Mouse (Mus musculus): ENCODE measurements around the gene Anapc2. TPM values are rescaled to one million over a fixed set of nuclear protein-coding genes. Genes with fewer than 3 reads are reported as not detected.
A peak's percentile ranks its signal among the peaks of the same experiment; 100 is the strongest.

Gene Anapc2
- polyA plus RNA-seq, 1 experiment from 2014 or later: 134 TPM

- no peak overlapping the region for H3K4me2 ChIP-seq (replicated peaks)
- H3K4me3 ChIP-seq (replicated peaks): no peak overlapping the region
- WGBS: 77% methylated on average over 7 of the region's 7 CpGs
- H3K9ac ChIP-seq: no peak overlapping the region
- peaks cover 11% of the 10 kb centered on the region; the same call in 1 of the 2 replicates for H3K27me3 ChIP-seq
- no peaks in the 10 kb centered on the region for H3K9me3 ChIP-seq (replicated peaks)
- H3K4me1 ChIP-seq: peaks cover 15% of the 10 kb centered on the region
- no peak overlapping the region for H3K27ac ChIP-seq (replicated peaks)
- no peaks in the 10 kb centered on the region for H3K36me3 ChIP-seq
- ATAC-seq (ENCODE audit: insufficient number of reproducible peaks, low FRiP score, low TSS enrichment, low read depth): no peak
Measured at GRCm38 (mm10) chr2:25230581-25230980, 41.7 kb upstream of the Anapc2 start.

GRCm38 (mm10) chr2:25231038-25231437 lies 41.2 kb upstream of the Anapc2 start:
- Histone ChIP-seq H3K27ac (replicated peaks) (no peak overlapping the region), H3K4me1 (peaks cover 11% of the 10 kb centered on the region), H3K36me3 (no peaks in the 10 kb centered on the region), H3K4me3 (replicated peaks) (no peak overlapping the region), H3K27me3 (peaks cover 11% of the 10 kb centered on the region; the same call in 1 of the 2 replicates), H3K4me2 (replicated peaks) (no peak overlapping the region), H3K9ac (no peak overlapping the region), H3K9me3 (replicated peaks) (no peaks in the 10 kb centered on the region)
- no peak for ATAC-seq (ENCODE audit: insufficient number of reproducible peaks, low FRiP score, low TSS enrichment, low read depth)
- 43% methylated on average over 12 of the region's 12 CpGs for WGBS

- ATAC-seq (ENCODE audit: insufficient number of reproducible peaks, low FRiP score, low TSS enrichment, low read depth): no peak
- no peak overlapping the region for H3K4me2 ChIP-seq (replicated peaks)
- peaks cover 11% of the 10 kb centered on the region; the same call in 1 of the 2 replicates for H3K27me3 ChIP-seq
- H3K9me3 ChIP-seq (replicated peaks): no peaks in the 10 kb centered on the region
- no peak overlapping the region for H3K9ac ChIP-seq
- H3K27ac ChIP-seq (replicated peaks): no peak overlapping the region
- H3K4me1 ChIP-seq: peaks cover 6% of the 10 kb centered on the region
- 72% methylated on average over 4 of the region's 4 CpGs for WGBS
- no peak overlapping the region for H3K4me3 ChIP-seq (replicated peaks)
- no peaks in the 10 kb centered on the region for H3K36me3 ChIP-seq
Measured at GRCm38 (mm10) chr2:25233421-25233820, 38.9 kb upstream of the Anapc2 start.

GRCm38 (mm10) chr2:25234050-25234449 lies 38.2 kb upstream of the Anapc2 start, which contains the start of gene Slc34a3:
Gene Slc34a3, minus strand, starts transcription at chr2:25234364.
- no peak for ATAC-seq (ENCODE audit: insufficient number of reproducible peaks, low FRiP score, low TSS enrichment, low read depth)
- WGBS: 84% methylated on average over 3 of the region's 3 CpGs
- H3K27me3 ChIP-seq: peaks cover 11% of the 10 kb centered on the region; the same call in 1 of the 2 replicates
- H3K9me3 ChIP-seq (replicated peaks): no peaks in the 10 kb centered on the region
- no peak within 1 kb of the TSS for H3K27ac ChIP-seq (replicated peaks)
- no peaks in the 10 kb centered on the region for H3K36me3 ChIP-seq
- no peak within 1 kb of the TSS for H3K9ac ChIP-seq
- peaks cover under 1% of the 10 kb centered on the region for H3K4me1 ChIP-seq
- no peak within 1 kb of the TSS for H3K4me3 ChIP-seq (replicated peaks)
- no peak within 1 kb of the TSS for H3K4me2 ChIP-seq (replicated peaks)

GRCm38 (mm10) chr2:25234551-25235220 lies 37.6 kb upstream of the Anapc2 start:
- Histone ChIP-seq H3K27me3 (peaks cover 11% of the 10 kb centered on the region; the same call in 1 of the 2 replicates), H3K36me3 (no peaks in the 10 kb centered on the region), H3K4me3 (replicated peaks) (no peak overlapping the region), H3K4me2 (replicated peaks) (no peak overlapping the region), H3K9me3 (replicated peaks) (no peaks in the 10 kb centered on the region), H3K9ac (no peak overlapping the region), H3K27ac (replicated peaks) (no peak overlapping the region), H3K4me1 (no peaks in the 10 kb centered on the region)
- no peak for ATAC-seq (ENCODE audit: insufficient number of reproducible peaks, low FRiP score, low TSS enrichment, low read depth)
- WGBS: 56% methylated on average over 5 of the region's 5 CpGs

- Histone ChIP-seq H3K4me1 (peaks cover 15% of the 10 kb centered on the region), H3K4me3 (replicated peaks) (no peak within 1 kb of the TSS), H3K27me3 (peaks cover 9% of the 10 kb centered on the region; the same call in 1 of the 2 replicates), H3K27ac (replicated peaks) (peak within 1 kb of the TSS; percentile 55; the same call in 1 of the 2 replicates), H3K36me3 (no peaks in the 10 kb centered on the region), H3K4me2 (replicated peaks) (no peak within 1 kb of the TSS), H3K9ac (no peak within 1 kb of the TSS), H3K9me3 (replicated peaks) (no peaks in the 10 kb centered on the region)
- ATAC-seq (ENCODE audit: insufficient number of reproducible peaks, low FRiP score, low TSS enrichment, low read depth): no peak
- WGBS: 27% methylated on average over 8 of the region's 8 CpGs
Measured at GRCm38 (mm10) chr2:25236614-25237013, 35.7 kb upstream of the Anapc2 start, which contains the start of gene Rnf224. Gene Rnf224, minus strand, starts transcription at chr2:25236787.

- 60% methylated on average over 4 of the region's 4 CpGs for WGBS
- H3K4me2 ChIP-seq (replicated peaks): no peak overlapping the region
- H3K9ac ChIP-seq: no peak overlapping the region
- H3K27me3 ChIP-seq: peaks cover 18% of the 10 kb centered on the region
- H3K9me3 ChIP-seq (replicated peaks): no peaks in the 10 kb centered on the region
- peak overlapping the region; percentile 55; the same call in 1 of the 2 replicates for H3K27ac ChIP-seq (replicated peaks)
- no peak for ATAC-seq (ENCODE audit: insufficient number of reproducible peaks, low FRiP score, low TSS enrichment, low read depth)
- no peak overlapping the region for H3K4me3 ChIP-seq (replicated peaks)
- H3K4me1 ChIP-seq: peaks cover 24% of the 10 kb centered on the region
- H3K36me3 ChIP-seq: no peaks in the 10 kb centered on the region
Measured at GRCm38 (mm10) chr2:25237522-25237921, 34.8 kb upstream of the Anapc2 start.

GRCm38 (mm10) chr2:25238106-25238505 lies 34.2 kb upstream of the Anapc2 start:
- Histone ChIP-seq H3K27ac (replicated peaks) (peak overlapping the region; percentile 55), H3K4me3 (replicated peaks) (no peak overlapping the region), H3K36me3 (no peaks in the 10 kb centered on the region), H3K9me3 (replicated peaks) (no peaks in the 10 kb centered on the region), H3K4me2 (replicated peaks) (no peak overlapping the region), H3K9ac (no peak overlapping the region), H3K27me3 (peaks cover 23% of the 10 kb centered on the region), H3K4me1 (peaks cover 29% of the 10 kb centered on the region)
- no peak for ATAC-seq (ENCODE audit: insufficient number of reproducible peaks, low FRiP score, low TSS enrichment, low read depth)

- H3K4me1 ChIP-seq: peaks cover 29% of the 10 kb centered on the region
- 0 out of 2 replicates have a peak overlapping the region, but pooled peaks have one; percentile 1 for H3K4me3 ChIP-seq (replicated peaks)
- no peaks in the 10 kb centered on the region for H3K9me3 ChIP-seq (replicated peaks)
- no peaks in the 10 kb centered on the region for H3K36me3 ChIP-seq
- H3K27me3 ChIP-seq: peaks cover 24% of the 10 kb centered on the region
- 86% methylated on average over 3 of the region's 3 CpGs for WGBS
- H3K9ac ChIP-seq: no peak overlapping the region
- H3K27ac ChIP-seq (replicated peaks): no peak overlapping the region
- H3K4me2 ChIP-seq (replicated peaks): no peak overlapping the region
- no peak for ATAC-seq (ENCODE audit: insufficient number of reproducible peaks, low FRiP score, low TSS enrichment, low read depth)
Measured at GRCm38 (mm10) chr2:25239766-25240165, 32.5 kb upstream of the Anapc2 start.

- 45% methylated on average over 8 of the region's 8 CpGs for WGBS
- no peak for ATAC-seq (ENCODE audit: insufficient number of reproducible peaks, low FRiP score, low TSS enrichment, low read depth)
- Histone ChIP-seq H3K27ac (replicated peaks) (peak overlapping the region; percentile 81), H3K36me3 (peaks cover 3% of the 10 kb centered on the region; the same call in 1 of the 2 replicates), H3K27me3 (peaks cover 24% of the 10 kb centered on the region), H3K9me3 (replicated peaks) (no peaks in the 10 kb centered on the region), H3K4me2 (replicated peaks) (peak overlapping the region; percentile 94), H3K4me3 (replicated peaks) (peak overlapping the region; percentile 56), H3K9ac (peak overlapping the region; percentile 12; the same call in 1 of the 2 replicates), H3K4me1 (peaks cover 29% of the 10 kb centered on the region)
Measured at GRCm38 (mm10) chr2:25240310-25240709, 32.0 kb upstream of the Anapc2 start.

GRCm38 (mm10) chr2:25240723-25241437 lies 31.4 kb upstream of the Anapc2 start:
- peak overlapping the region; percentile 94 for H3K4me2 ChIP-seq (replicated peaks)
- H3K36me3 ChIP-seq: peaks cover 8% of the 10 kb centered on the region; the same call in 1 of the 2 replicates
- peaks cover 24% of the 10 kb centered on the region for H3K27me3 ChIP-seq
- 1% methylated on average over 29 of the region's 29 CpGs for WGBS
- H3K27ac ChIP-seq (replicated peaks): peak overlapping the region; percentile 81
- H3K9ac ChIP-seq: peak overlapping the region; percentile 12
- peaks cover 29% of the 10 kb centered on the region for H3K4me1 ChIP-seq
- peak; percentile 71 for ATAC-seq (ENCODE audit: insufficient number of reproducible peaks, low FRiP score, low TSS enrichment, low read depth)
- H3K9me3 ChIP-seq (replicated peaks): no peaks in the 10 kb centered on the region
- H3K4me3 ChIP-seq (replicated peaks): peak overlapping the region; percentile 56

All from embryonic facial prominence, embryonic 15.5 days (tissue).